Mouse (Mus musculus): ENCODE measurements around the gene Nosip. TPM values are rescaled to one million over a fixed set of nuclear protein-coding genes. Genes with fewer than 3 reads are reported as not detected.
A peak's percentile ranks its signal among the peaks of the same experiment; 100 is the strongest.

The Nosip gene
- total and polyA plus RNA-seq, 2 experiments from 2014 or later = 21.5 to 38.2 TPM

DNA sequence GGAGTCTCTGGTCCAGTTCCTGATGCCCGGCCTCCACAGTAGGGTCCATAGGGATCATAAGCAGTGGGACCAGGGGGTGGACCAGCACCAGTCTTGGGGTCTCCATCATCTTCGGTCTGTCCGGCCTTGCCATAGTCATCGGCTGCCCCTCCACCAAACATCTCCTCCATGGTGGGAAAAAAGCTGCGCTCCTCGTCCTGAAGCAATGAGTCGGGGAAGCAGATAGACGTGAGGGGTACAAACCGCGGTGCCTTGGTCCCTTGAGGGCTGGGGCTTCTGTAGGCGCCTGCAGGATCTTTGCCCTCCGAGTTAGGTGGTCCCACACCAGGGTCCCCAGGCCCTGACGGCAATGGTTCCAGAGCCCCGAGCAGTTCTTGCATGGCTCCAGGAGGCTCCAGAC is 14.7 kb upstream of the Nosip start:
- DNase-seq (ENCODE audit: low spot score) (no peak), ATAC-seq (ENCODE audit: insufficient read depth, low read depth) (no peak)
- Histone ChIP-seq H3K27ac (ENCODE audit: low read depth) (no peak overlapping the region), H3K9ac (replicated peaks; ENCODE audit: low read depth, low read length) (no peak overlapping the region), H3K27me3 (ENCODE audit: control insufficient read depth, insufficient read depth, low read length) (no peaks in the 10 kb centered on the region), H3K4me1 (ENCODE audit: control insufficient read depth, insufficient read depth) (peaks cover 14% of the 10 kb centered on the region), H3K4me2 (ENCODE audit: low read depth, low read length) (no peak overlapping the region), H3K9me3 (replicated peaks; ENCODE audit: control insufficient read depth, low read length) (no peaks in the 10 kb centered on the region), H3K4me3 (ENCODE audit: low read depth, low read length) (no peak overlapping the region), H3K36me3 (replicated peaks; ENCODE audit: control insufficient read depth, insufficient read depth, low read length) (peaks cover 83% of the 10 kb centered on the region)
- WGBS = 98% methylated on average over 14 of the region's 14 CpGs
- no peak for TF ChIP-seq EP300 (IDR thresholded peaks at IDR 0.05; ENCODE audit: low read depth)
- TF ChIP-seq CTCF (IDR thresholded peaks at IDR 0.05; ENCODE audit: low read depth) = no peak

DNA sequence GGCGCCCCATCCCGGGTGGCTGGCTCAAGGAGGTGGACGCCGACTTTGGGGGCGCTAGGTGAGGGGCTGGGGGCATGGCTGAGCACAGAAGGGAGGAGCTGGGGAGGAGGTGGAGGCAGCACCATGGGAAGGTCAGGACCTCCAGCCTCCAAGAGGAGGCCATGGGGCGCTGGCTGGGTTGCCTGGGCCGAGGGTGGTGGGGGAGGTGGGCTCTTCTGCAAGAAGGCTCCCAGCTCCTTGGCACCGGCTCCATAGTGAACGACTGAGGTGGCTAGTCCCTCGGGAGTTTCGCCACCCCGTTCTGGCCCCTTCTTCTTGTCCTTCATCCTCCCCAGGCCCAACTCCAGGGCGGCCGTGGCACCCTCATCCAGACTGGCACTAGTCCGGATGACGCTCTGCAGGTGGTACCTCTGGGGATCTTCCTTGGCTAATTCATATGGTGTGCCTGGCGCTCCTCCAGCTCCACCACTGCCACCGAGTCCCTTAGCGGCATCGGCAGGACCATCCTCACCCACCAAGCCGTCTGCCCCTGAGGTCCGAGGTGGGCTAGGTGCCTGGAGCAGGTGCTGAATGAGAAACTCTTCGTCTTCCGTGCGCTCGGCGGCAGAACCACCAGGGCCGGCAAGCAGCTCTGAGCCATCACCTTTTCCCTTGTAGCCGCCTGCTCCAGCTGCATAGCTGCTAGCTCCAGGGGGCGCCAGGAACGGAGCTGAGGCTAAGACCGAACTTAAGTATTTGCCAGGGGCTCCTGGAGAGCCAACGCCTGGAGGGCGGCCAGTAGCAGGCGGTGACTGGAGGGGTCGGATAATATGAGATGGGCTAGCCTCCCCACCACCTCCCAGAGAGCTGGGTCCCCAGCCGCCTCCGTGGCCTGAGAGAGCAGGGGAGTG is 14.0 kb upstream of the Nosip start:
- Histone ChIP-seq H3K4me3 (ENCODE audit: low read depth, low read length) (no peak overlapping the region), H3K27ac (ENCODE audit: low read depth) (no peak overlapping the region), H3K9ac (replicated peaks; ENCODE audit: low read depth, low read length) (no peak overlapping the region), H3K4me2 (ENCODE audit: low read depth, low read length) (no peak overlapping the region), H3K27me3 (ENCODE audit: control insufficient read depth, insufficient read depth, low read length) (no peaks in the 10 kb centered on the region), H3K9me3 (replicated peaks; ENCODE audit: control insufficient read depth, low read length) (no peaks in the 10 kb centered on the region), H3K4me1 (ENCODE audit: control insufficient read depth, insufficient read depth) (peaks cover 14% of the 10 kb centered on the region), H3K36me3 (replicated peaks; ENCODE audit: control insufficient read depth, insufficient read depth, low read length) (peaks cover 75% of the 10 kb centered on the region)
- 90% methylated on average over 38 of the region's 38 CpGs for WGBS
- ATAC-seq (ENCODE audit: insufficient read depth, low read depth) = no peak
- no peak for DNase-seq (ENCODE audit: low spot score)
- TF ChIP-seq EP300 (IDR thresholded peaks at IDR 0.05; ENCODE audit: low read depth) (no peak), CTCF (IDR thresholded peaks at IDR 0.05; ENCODE audit: low read depth) (no peak)

DNA sequence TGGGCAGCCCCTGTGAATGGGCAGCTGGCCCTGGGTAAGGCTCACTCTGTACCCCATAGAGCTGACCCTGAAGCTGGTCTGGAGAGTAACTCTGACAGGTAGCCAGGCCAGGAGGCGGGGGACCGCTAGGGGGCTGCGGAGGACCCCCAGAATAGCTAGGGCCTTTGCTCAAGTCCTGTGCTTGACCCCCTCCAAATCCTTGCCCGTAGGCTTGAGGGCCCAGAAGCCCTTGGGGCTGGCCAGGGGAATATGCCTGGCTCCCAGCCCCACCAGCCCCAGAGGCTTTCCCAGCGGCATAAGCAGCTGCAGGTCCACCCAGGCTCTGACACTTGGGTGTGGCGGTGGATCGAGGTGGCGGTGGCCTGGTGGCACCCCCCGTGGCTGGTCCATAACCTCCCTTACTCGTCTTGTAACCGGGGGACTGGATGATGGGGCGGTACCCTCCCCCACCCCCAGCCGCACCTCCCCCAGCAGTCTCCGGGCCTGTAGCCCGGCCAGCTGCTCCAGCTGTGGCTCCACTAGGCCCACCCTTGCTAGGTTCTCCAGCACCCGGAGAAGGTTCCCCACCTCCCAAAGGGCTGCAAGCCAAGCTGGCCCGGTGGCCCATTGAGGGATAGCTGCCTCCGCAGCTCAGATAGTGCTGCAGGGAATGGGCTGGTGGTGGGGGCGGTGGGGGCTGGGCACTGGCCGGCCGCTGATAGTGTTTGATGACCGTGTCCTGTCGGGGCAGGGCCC is 13.1 kb upstream of the Nosip start:
- Histone ChIP-seq H3K27me3 (ENCODE audit: control insufficient read depth, insufficient read depth, low read length) (no peaks in the 10 kb centered on the region), H3K4me2 (ENCODE audit: low read depth, low read length) (no peak overlapping the region), H3K4me3 (ENCODE audit: low read depth, low read length) (no peak overlapping the region), H3K4me1 (ENCODE audit: control insufficient read depth, insufficient read depth) (peaks cover 14% of the 10 kb centered on the region), H3K27ac (ENCODE audit: low read depth) (no peak overlapping the region), H3K36me3 (replicated peaks; ENCODE audit: control insufficient read depth, insufficient read depth, low read length) (peaks cover 67% of the 10 kb centered on the region), H3K9me3 (replicated peaks; ENCODE audit: control insufficient read depth, low read length) (no peaks in the 10 kb centered on the region), H3K9ac (replicated peaks; ENCODE audit: low read depth, low read length) (no peak overlapping the region)
- WGBS = 89% methylated on average over 19 of the region's 23 CpGs
- DNase-seq (ENCODE audit: low spot score) = no peak
- TF ChIP-seq EP300 (IDR thresholded peaks at IDR 0.05; ENCODE audit: low read depth) (no peak), CTCF (IDR thresholded peaks at IDR 0.05; ENCODE audit: low read depth) (no peak)
- no peak for ATAC-seq (ENCODE audit: insufficient read depth, low read depth)

DNA sequence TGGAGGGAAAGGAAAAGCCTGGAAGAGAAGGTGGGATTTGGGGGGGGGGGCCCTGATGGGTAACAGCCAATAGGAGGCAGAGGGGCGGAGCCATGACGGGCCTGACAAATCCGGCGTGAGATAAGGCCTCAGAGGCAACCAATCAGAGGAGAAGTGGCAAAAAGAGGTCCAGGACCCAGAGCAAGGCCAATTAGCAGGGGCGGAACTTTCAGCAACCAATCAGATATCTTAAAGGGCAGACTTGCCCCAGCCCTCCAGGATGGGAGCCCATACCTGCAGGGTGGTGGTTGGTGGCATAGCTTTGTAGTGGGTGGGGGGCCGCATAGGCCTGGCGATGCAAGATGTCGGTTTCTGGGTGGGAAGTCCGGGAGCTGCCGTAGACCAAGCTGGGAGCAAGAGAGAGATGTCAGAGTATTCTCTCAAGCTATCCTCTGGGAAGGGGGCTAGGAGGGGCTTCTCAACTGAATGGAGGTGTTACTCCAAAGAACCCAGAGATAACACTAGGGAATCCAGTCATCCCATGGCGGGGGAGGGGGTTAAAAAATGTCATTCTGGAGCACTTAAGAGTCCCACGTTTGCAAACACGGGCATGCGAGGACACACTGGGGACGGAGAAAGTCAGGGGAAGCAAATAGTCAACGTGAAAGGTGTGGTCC is 11.2 kb upstream of the Nosip start:
- Histone ChIP-seq H3K9me3 (replicated peaks; ENCODE audit: control insufficient read depth, low read length) (no peaks in the 10 kb centered on the region), H3K27ac (ENCODE audit: low read depth) (0 out of 2 replicates have a peak overlapping the region, but pooled peaks have one; percentile 18), H3K4me3 (ENCODE audit: low read depth, low read length) (peak overlapping the region; percentile 67), H3K4me2 (ENCODE audit: low read depth, low read length) (peak overlapping the region; percentile 99), H3K27me3 (ENCODE audit: control insufficient read depth, insufficient read depth, low read length) (no peaks in the 10 kb centered on the region), H3K4me1 (ENCODE audit: control insufficient read depth, insufficient read depth) (peaks cover 14% of the 10 kb centered on the region), H3K9ac (replicated peaks; ENCODE audit: low read depth, low read length) (0 out of 2 replicates have a peak overlapping the region, but pooled peaks have one; percentile 76), H3K36me3 (replicated peaks; ENCODE audit: control insufficient read depth, insufficient read depth, low read length) (peaks cover 47% of the 10 kb centered on the region)
- WGBS = 16% methylated on average over 16 of the region's 16 CpGs
- ATAC-seq (ENCODE audit: insufficient read depth, low read depth) = peak; percentile 8; the same call in 1 of the 2 replicates
- TF ChIP-seq CTCF (IDR thresholded peaks at IDR 0.05; ENCODE audit: low read depth) = no peak
- no peak for TF ChIP-seq EP300 (IDR thresholded peaks at IDR 0.05; ENCODE audit: low read depth)
- DNase-seq (ENCODE audit: low spot score) = peak; percentile 86

DNA sequence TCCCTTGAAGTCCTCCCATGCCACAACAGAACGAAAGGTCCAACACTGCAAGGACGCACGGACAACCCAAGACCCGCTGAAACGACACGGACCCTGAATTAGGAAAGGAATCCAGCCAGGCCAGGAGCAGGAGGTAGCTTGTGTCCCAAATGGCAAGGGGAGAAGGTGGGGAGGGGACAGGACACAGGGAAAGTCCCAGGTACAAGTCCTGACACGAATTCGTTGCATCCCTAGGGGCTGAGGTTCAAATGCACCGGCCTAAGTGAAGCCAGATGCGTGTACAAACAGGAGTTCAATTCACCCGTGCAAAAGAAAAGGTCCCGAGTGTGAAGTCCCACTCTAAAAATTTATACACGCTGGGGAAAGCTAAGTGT is 10.6 kb upstream of the Nosip start:
- peaks cover 14% of the 10 kb centered on the region for H3K4me1 ChIP-seq (ENCODE audit: control insufficient read depth, insufficient read depth)
- H3K4me2 ChIP-seq (ENCODE audit: low read depth, low read length) = peak overlapping the region; percentile 99
- H3K27me3 ChIP-seq (ENCODE audit: control insufficient read depth, insufficient read depth, low read length) = no peaks in the 10 kb centered on the region
- ATAC-seq (ENCODE audit: insufficient read depth, low read depth) (no peak), DNase-seq (ENCODE audit: low spot score) (no peak)
- peak overlapping the region; percentile 67 for H3K4me3 ChIP-seq (ENCODE audit: low read depth, low read length)
- no peak for TF ChIP-seq CTCF (IDR thresholded peaks at IDR 0.05; ENCODE audit: low read depth)
- TF ChIP-seq EP300 (IDR thresholded peaks at IDR 0.05; ENCODE audit: low read depth) = no peak
- 0 out of 2 replicates have a peak overlapping the region, but pooled peaks have one; percentile 91 for H3K27ac ChIP-seq (ENCODE audit: low read depth)
- peak overlapping the region; percentile 76; the same call in 1 of the 2 replicates for H3K9ac ChIP-seq (replicated peaks; ENCODE audit: low read depth, low read length)
- WGBS = 5% methylated on average over 13 of the region's 13 CpGs
- H3K36me3 ChIP-seq (replicated peaks; ENCODE audit: control insufficient read depth, insufficient read depth, low read length) = peaks cover 42% of the 10 kb centered on the region
- no peaks in the 10 kb centered on the region for H3K9me3 ChIP-seq (replicated peaks; ENCODE audit: control insufficient read depth, low read length)
